Mouse (Mus musculus) layer of hippocampus, postnatal 25 days (tissue): ENCODE results near the gene Vpreb1. TPM values are rescaled to one million over a fixed set of nuclear protein-coding genes. Genes with fewer than 3 reads are reported as not detected.
A peak's percentile ranks its signal among the peaks of the same experiment; 100 is the strongest.
"Not testable (repeated sequence)": the region's sequence is repeated elsewhere in the genome, so short reads cannot be mapped to it uniquely, and the experiment has no call there.

Source experiments
- DNase-seq, 2 experiments: peaks; one replicate each; pipeline ENCODE4 v3.0.0; 2022; ENCODE audit warnings: mixed read lengths in 2 of 2, low spot score in 1 of 2; ENCODE audit errors: extremely low spot score in 1 of 2
- total RNA-seq, 2 experiments: library from RNA; stranded (reverse); gene quantifications; 2 replicates each; pipeline ENCODE4 v1.2.3; 2021

Vpreb1 gene
- total RNA-seq, 2 experiments from 2014 or later, result 0.52 to 1.6 TPM

DNA sequence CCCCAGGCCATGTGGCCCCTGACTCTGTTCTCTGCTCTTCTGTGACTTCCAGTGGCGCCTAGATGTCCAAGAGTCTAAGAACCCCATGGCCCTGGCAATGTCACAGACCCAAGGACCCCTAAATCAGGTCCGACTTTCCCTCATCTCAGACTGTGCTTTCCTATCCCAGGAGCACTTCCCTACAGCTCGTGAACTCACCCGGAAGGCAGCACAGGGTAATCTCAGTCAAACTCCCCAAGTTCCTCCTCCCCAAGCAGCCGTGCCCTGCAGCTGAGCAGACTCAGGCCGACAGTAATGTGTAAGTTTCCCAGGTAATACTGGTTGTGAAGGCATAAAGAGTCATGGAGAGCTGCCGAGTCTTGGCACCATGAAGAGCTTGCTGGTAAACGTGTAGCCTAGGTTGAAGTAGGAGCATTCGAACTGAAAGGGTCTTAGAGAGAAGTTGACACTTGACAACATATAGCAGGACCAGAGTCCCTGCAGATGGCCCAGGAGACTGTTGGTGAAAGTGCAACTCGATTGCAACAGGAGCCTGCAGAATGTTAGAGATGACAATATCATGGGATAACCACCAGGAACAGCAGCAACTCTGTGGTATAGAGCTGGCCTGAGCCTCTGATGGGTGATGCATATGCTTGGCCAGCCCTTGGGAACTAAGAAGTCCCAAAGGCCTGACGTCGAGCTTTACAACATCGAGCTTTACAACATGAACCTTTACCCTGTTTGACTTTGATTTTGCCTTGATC lies 13.7 kb downstream of the Vpreb1 start:
- DNase-seq, result no peak

GRCm38 (mm10) chr16:16856054-16856453 lies 14.6 kb downstream of the Vpreb1 start:
- DNase-seq, result not testable (repeated sequence)

DNA sequence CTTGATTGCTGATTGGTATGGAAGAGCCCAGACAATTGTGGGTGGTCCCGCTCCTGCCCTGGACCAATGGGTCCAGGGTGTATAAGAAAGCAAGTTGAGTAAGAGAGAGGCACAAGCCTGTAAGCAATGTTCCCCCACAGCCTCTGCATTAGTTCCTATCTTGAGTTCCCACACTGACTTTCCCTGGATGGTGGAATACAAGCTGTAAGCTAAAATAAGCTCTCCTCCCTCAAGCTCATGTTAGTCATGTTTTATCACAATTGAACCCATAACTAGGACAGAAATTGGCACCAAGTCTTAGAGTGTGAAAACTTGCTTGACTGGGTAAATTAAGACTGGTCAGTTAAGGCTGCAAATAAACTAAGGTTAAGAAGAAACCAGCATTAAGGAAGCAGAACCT lies 15.1 kb downstream of the Vpreb1 start:
- no peak for DNase-seq

DNA sequence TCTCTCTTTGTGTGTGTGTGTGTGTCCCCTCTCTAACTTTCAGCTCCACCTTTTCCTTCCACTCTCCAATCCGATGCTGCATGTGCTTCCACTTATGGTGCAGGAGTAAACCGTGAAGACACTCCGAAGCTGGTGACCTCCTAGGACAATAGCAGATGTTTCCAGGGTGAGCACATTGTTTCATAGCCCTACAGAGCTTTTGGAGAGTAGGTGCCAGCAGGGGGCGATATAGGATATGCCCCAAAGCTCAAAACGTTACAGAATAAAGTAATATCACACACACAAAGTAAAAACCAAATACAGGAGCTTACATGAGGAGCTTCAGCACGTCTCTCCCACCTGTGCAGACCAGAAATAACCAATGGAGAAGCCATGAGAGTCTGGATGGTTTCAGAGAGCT lies 15.8 kb downstream of the Vpreb1 start:
- peak in 1 of 2 experiments; percentile 64 for DNase-seq

DNA sequence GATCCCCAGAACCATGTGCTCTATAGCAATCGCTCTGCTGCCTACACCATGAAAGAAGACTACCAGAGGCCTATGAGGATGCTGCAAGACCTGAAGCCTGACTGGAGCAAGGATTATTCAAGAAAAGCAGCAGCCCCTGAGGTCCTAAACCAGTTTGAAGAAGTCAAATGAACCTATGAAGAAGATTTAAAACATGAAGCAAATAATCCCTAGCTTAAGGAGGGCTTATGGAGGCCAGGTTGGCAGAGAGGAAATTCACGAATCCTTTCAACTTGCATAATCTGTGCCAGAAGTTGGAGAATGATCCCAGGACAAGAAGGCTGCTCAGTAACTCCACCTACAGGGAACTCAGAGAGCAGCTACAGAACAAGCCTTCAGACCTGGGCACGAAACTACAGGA lies 18.2 kb downstream of the Vpreb1 start:
- no peak for DNase-seq

DNA sequence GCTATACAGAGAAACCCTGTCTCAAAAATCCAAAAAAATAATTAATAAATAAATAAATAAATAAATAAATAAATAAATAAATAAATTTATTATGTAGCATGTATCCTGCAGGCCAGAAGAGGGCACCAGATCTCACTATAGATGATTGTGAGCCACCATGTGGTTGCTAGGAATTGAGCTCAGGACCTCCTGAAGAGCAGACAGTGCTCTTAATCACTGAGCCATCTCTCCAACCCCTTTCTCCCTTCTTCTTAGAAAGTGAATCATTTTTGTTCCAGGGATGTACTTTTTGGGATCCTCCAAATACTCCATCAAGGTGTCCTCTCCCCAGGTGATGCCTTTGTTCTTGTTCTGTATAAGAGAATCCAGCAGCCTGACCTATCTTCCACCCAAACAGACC lies 21.4 kb downstream of the Vpreb1 start:
- no peak for DNase-seq

DNA sequence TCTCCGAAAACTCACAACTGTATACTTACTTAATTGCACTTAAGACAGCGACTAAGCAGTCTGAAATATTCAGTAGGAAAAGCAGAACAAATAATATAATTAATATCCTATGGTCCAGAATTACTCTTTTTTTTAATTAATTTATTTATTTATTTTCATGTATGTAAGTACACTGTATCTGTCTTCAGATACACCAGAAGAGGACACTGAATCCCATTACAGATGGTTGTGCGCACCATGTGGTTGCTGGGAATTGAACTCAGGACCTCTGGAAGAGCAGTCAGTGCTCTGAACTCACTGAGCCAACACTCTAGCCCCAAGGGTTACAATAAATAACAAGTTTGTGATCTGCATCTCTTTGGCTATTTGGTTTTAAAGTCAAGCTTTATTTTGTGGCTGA lies 41.0 kb downstream of the Vpreb1 start:
- DNase-seq, result no peak

DNA sequence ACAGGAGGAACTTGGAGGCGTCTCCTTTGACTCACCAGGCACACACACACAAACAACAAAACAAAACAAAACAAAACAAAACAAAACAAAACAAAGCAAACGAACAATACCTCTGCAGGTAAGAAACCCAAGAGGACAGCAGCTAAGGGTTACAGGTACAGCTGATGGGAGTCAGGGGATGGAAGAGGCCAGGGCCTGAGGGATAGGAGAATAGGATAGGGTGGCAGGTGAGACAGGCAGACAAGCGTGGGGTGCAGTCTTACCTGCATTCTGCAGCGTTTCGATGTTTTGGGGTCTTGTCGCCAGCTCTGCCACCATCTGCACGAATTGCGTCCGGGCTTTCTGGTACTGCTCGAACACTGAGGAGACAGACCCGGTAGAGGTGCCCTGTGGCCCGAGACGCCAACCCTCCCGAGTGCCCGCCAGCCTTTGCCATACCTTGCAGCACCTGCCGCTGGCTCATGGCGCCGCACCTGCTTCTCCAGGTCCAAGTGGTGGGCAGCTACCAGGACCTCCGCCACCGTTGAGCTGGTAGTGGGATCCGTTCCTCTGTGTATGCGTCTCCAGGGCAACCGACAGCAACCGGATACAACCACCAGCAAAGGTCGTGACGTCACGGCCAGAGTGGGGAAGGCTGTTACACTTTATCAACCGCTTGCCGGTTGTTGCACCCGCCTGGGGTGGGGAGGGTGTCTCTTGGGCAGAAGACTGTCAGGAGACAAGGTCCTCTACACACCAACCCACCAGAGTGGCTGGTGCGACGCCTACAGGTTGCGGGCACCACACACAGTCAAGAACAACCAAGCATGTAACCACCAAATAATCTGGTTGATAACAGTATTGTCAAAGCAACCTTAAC lies 41.7 kb downstream of the Vpreb1 start, which contains the start of gene Spag6l:
Gene Spag6l (minus strand): TSS at position 700 of the 859 bp plus-strand sequence.
- DNase-seq, result peak; percentile 44 to 49

DNA sequence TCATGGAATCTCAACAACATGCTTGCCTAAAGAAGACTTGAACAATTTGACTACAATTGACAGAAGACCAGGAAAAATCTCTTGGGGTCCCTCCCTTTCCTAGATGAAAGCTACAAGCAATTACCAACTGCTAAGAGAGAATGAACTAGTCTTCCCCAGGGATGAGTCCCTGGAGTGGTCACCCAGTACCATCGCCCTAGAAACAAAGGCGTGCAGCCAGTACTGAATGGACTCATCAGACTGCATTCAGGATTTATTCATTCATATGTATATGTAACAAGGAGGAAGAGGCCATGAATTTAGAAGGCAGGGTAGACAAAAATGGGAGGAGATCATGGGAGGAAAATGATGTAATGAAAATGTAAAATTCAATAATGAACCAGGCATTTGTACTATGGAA lies 44.4 kb downstream of the Vpreb1 start:
- DNase-seq, result no peak

GRCm38 (mm10) chr16:16825476-16825875 lies 45.2 kb downstream of the Vpreb1 start:
- no peak for DNase-seq

Other genes with a start within 250 kb of the Vpreb1 start
- not detected for gene Olfr19, start 194.4 kb downstream of the Vpreb1 start, total RNA-seq
- 10 to 100 TPM in 1 of 2 experiments, 1 to 10 TPM in 1; 8.7 to 10.6 TPM for gene Spag6l, start 41.4 kb downstream of the Vpreb1 start, total RNA-seq
- not detected for gene Igll1, start 6.9 kb downstream of the Vpreb1 start, total RNA-seq
- 10 to 100 TPM; 61.5 to 70.4 TPM for gene Top3b, start 107 bp downstream of the Vpreb1 start, total RNA-seq
- 10 to 100 TPM; 43.2 to 44.0 TPM for gene Ppm1f, start 25.6 kb upstream of the Vpreb1 start, total RNA-seq
- 100 to 1,000 TPM; 519 to 524 TPM for gene Mapk1, start 112.5 kb upstream of the Vpreb1 start, total RNA-seq
- 10 to 100 TPM; 39.8 to 40.5 TPM for gene Ypel1, start 198.9 kb upstream of the Vpreb1 start, total RNA-seq
- 100 to 1,000 TPM in 1 of 2 experiments, 10 to 100 TPM in 1; 86.7 to 102 TPM for gene Ppil2, start 240.4 kb upstream of the Vpreb1 start, total RNA-seq